ENCODE assay signal across 23 mouse cellular contexts in genomic region chr15:26100199-26100598, GRCm38 (mm10).
A peak's percentile ranks its signal among the peaks of the same experiment; 100 is the strongest.
DNase-seq lines count a peak whose midpoint lies in the region; ATAC-seq and TF ChIP-seq lines count a peak whose summit lies in the region.
"Had no signal": no experiment of that assay in that cellular context is flagged by ENCODE, and none has a peak within 500 bp of the region (broad histone marks: within the 10 kb centered on the region; RNA-seq: fewer than 3 reads in every experiment).

No protein-coding gene starts in this region.

- ATAC-seq in megakaryocyte, adult 5-6 weeks (ENCODE audit: poor library complexity, severe bottlenecking) = peak; percentile 52
- no peak for ATAC-seq in intestine, embryonic 15.5 days
- ATAC-seq: activated CD4-positive, CD25-positive, alpha-beta regulatory T cell, adult 4 months; CD4-positive, CD25-positive, alpha-beta regulatory T cell, adult 4 months; forebrain, embryonic 13.5 days; forebrain, embryonic 16.5 days had no signal

- H3K4me3 ChIP-seq in CH12.LX (replicated peaks in 1 of 3; ENCODE audit: low read depth in 2 of 3, low read length in 2 of 3, poor library complexity in 1 of 3) (no peak overlapping the region), MEL (ENCODE audit: control insufficient read depth in 1 of 2, insufficient read depth in 1 of 2, low read depth in 2 of 2, low read length in 2 of 2) (peak overlapping the region; percentile 24 to 31; a peak in 3 of 4 replicates)
- no peak overlapping the region for H3K4me3 ChIP-seq in intestine, embryonic 15.5 days (replicated peaks)
- H3K4me3 ChIP-seq: embryonic facial prominence, embryonic 10.5 days; embryonic facial prominence, embryonic 12.5 days; forebrain, embryonic 13.5 days had no signal

- H3K9ac ChIP-seq in CH12.LX (ENCODE audit: insufficient read depth, low read depth) (no peak overlapping the region), MEL (ENCODE audit: control insufficient read depth, low read depth, low read length, poor library complexity, severe bottlenecking) (no peak overlapping the region)
- no peak overlapping the region for H3K9ac ChIP-seq in intestine, embryonic 15.5 days
- H3K9ac ChIP-seq: embryonic facial prominence, embryonic 12.5 days; forebrain, embryonic 13.5 days had no signal

- no peaks in the 10 kb centered on the region for H3K9me3 ChIP-seq in CH12.LX (replicated peaks; ENCODE audit: low read length)
- no peaks in the 10 kb centered on the region for H3K9me3 ChIP-seq in MEL (replicated peaks; ENCODE audit: insufficient read depth, low read length)
- no peaks in the 10 kb centered on the region for H3K9me3 ChIP-seq in intestine, embryonic 15.5 days
- H3K9me3 ChIP-seq: embryonic facial prominence, embryonic 10.5 days; embryonic facial prominence, embryonic 12.5 days; forebrain, embryonic 13.5 days; G1E had no signal

- H3K27ac ChIP-seq in CH12.LX (ENCODE audit: insufficient read depth, low read depth) (no peak overlapping the region), MEL (ENCODE audit: control insufficient read depth, low read depth, low read length) (no peak overlapping the region)
- H3K27ac ChIP-seq in intestine, embryonic 15.5 days = no peak overlapping the region
- H3K27ac ChIP-seq: embryonic facial prominence, embryonic 10.5 days; embryonic facial prominence, embryonic 12.5 days; forebrain, embryonic 13.5 days had no signal

- dilution Hi-C loops in CH12.LX (cut with MboI; ENCODE audit: extremely low pct_ligation_motif_present, extremely low pct_unique_long_range_greater_than_20kb, low sequenced_read_pairs) = no loop called here

- no peak for TF ChIP-seq CTCF in CH12.LX (conservative IDR thresholded peaks at IDR 0.05 in 1 of 2, IDR thresholded peaks at IDR 0.05 in 1 of 2; ENCODE audit: low read depth in 2 of 2, low read length in 2 of 2)
- TF ChIP-seq CTCF in MEL (IDR thresholded peaks at IDR 0.05 in 2 of 3, conservative IDR thresholded peaks at IDR 0.05 in 1 of 3; ENCODE audit: control insufficient read depth in 1 of 3, insufficient read depth in 1 of 3, low read depth in 2 of 3, low read length in 3 of 3, poor library complexity in 1 of 3, severe bottlenecking in 1 of 3) = no peak

- no peak for TF ChIP-seq EP300 in CH12.LX (IDR thresholded peaks at IDR 0.05; ENCODE audit: low read length)
- TF ChIP-seq EP300 in MEL (IDR thresholded peaks at IDR 0.05; ENCODE audit: low read depth in 1 of 2, low read length in 2 of 2) = peak; percentile 72 to 77

- peaks cover 3 to 7% of the 10 kb centered on the region in 2 experiments; a peak in 3 of 4 replicates for H3K4me1 ChIP-seq in CH12.LX (ENCODE audit: control insufficient read depth in 1 of 2, insufficient read depth in 2 of 2)
- peaks cover 5 to 7% of the 10 kb centered on the region in 2 experiments for H3K4me1 ChIP-seq in MEL (ENCODE audit: control insufficient read depth in 1 of 2, insufficient read depth in 2 of 2, low read length in 2 of 2)
- no peaks in the 10 kb centered on the region for H3K4me1 ChIP-seq in intestine, embryonic 15.5 days (replicated peaks)
- H3K4me1 ChIP-seq: embryonic facial prominence, embryonic 10.5 days; embryonic facial prominence, embryonic 12.5 days; forebrain, embryonic 13.5 days had no signal

- H3K4me2 ChIP-seq in CH12.LX (ENCODE audit: insufficient read depth, low read depth, poor library complexity, severe bottlenecking) = no peak overlapping the region
- no peak overlapping the region for H3K4me2 ChIP-seq in intestine, embryonic 15.5 days (replicated peaks)
- H3K4me2 ChIP-seq: embryonic facial prominence, embryonic 12.5 days; forebrain, embryonic 13.5 days had no signal

- 68% methylated on average over 4 of the region's 4 CpGs for WGBS in intestine, embryonic 15.5 days

- DNase-seq in 3T3-L1 (ENCODE audit: low read depth, low spot score) (peak; percentile 3), CH12.LX (ENCODE audit: extremely low read depth) (peak; percentile 24), MEL (ENCODE audit: low read depth, low spot score) (peak; percentile 55)
- DNase-seq in adrenal gland, postnatal 36 days = no peak
- DNase-seq in thymus, postnatal 14 days = no peak
- DNase-seq in kidney, adult 11 months = no peak
- DNase-seq: adrenal gland, adult 8-10 months; adrenal gland, postnatal 14 days; B cell, adult 2 months; cerebellum, adult 11 months; cerebellum, adult 2 months; cerebellum, adult 9-10 months; cerebellum, postnatal 10 days; cerebellum, postnatal 25 days had no signal

- no peaks in the 10 kb centered on the region for H3K79me2 ChIP-seq in CH12.LX (replicated peaks; ENCODE audit: control insufficient read depth, extremely low read depth, insufficient read depth, poor library complexity, severe bottlenecking)
- H3K79me2 ChIP-seq in MEL (ENCODE audit: control insufficient read depth, insufficient read depth, low read length, poor library complexity) = no peaks in the 10 kb centered on the region

- H3K36me3 ChIP-seq in CH12.LX (replicated peaks in 1 of 2; ENCODE audit: control insufficient read depth in 1 of 2, insufficient read depth in 1 of 2, low read length in 1 of 2) (no peaks in the 10 kb centered on the region), MEL (ENCODE audit: control insufficient read depth in 1 of 2, insufficient read depth in 2 of 2, low read length in 2 of 2) (peaks cover 0 to 8% of the 10 kb centered on the region in 2 experiments; a peak in 2 of 4 replicates)
- no peaks in the 10 kb centered on the region for H3K36me3 ChIP-seq in intestine, embryonic 15.5 days
- H3K36me3 ChIP-seq: embryonic facial prominence, embryonic 10.5 days; embryonic facial prominence, embryonic 12.5 days; G1E had no signal

- no peak for TF ChIP-seq POLR2A in CH12.LX (IDR thresholded peaks at IDR 0.05; ENCODE audit: low read depth, low read length)
- TF ChIP-seq POLR2A in MEL (IDR thresholded peaks at IDR 0.05; ENCODE audit: control insufficient read depth in 1 of 2, insufficient read depth in 1 of 2, low read depth in 1 of 2, low read length in 2 of 2, poor library complexity in 1 of 2) = no peak

- H3K27me3 ChIP-seq in CH12.LX (replicated peaks) = no peaks in the 10 kb centered on the region
- no peaks in the 10 kb centered on the region for H3K27me3 ChIP-seq in MEL (ENCODE audit: control insufficient read depth in 1 of 2, insufficient read depth in 2 of 2, low read length in 2 of 2)
- no peaks in the 10 kb centered on the region for H3K27me3 ChIP-seq in intestine, embryonic 15.5 days (replicated peaks)
- H3K27me3 ChIP-seq: embryonic facial prominence, embryonic 12.5 days; forebrain, embryonic 13.5 days had no signal

- TF ChIP-seq RAD21 in CH12.LX (IDR thresholded peaks at IDR 0.05; ENCODE audit: low read depth, low read length) = no peak
- TF ChIP-seq RAD21 in MEL (IDR thresholded peaks at IDR 0.05; ENCODE audit: low read depth, low read length) = no peak

- in situ Hi-C loops in CH12.LX (cut with MboI; ENCODE audit: low pct_ligation_motif_present, low pct_unique_long_range_greater_than_20kb, low sequenced_read_pairs) = no loop called here

TF ChIP-seq in CH12.LX, 34 proteins besides CTCF, POLR2A, EP300 and RAD21:
- TF ChIP-seq USF2 (conservative IDR thresholded peaks at IDR 0.05; ENCODE audit: low read depth, low read length) (no peak), IRF4 (IDR thresholded peaks at IDR 0.05; ENCODE audit: low read depth, low read length) (no peak), NELFE (IDR thresholded peaks at IDR 0.05; ENCODE audit: low read depth, low read length) (no peak), USF1 (IDR thresholded peaks at IDR 0.05; ENCODE audit: low read depth, low read length) (no peak), MAFK (IDR thresholded peaks at IDR 0.05; ENCODE audit: insufficient replicate concordance, low read length) (no peak), ZKSCAN1 (IDR thresholded peaks at IDR 0.05; ENCODE audit: borderline replicate concordance, low read depth, low read length) (no peak), TCF12 (IDR thresholded peaks at IDR 0.05; ENCODE audit: low read depth, low read length) (no peak), RCOR1 (conservative IDR thresholded peaks at IDR 0.05; ENCODE audit: low read depth, low read length) (no peak), JUND (conservative IDR thresholded peaks at IDR 0.05; ENCODE audit: low read depth, low read length) (no peak), BHLHE40 (IDR thresholded peaks at IDR 0.05; ENCODE audit: low read depth, low read length) (no peak), ETS1 (conservative IDR thresholded peaks at IDR 0.05; ENCODE audit: low read depth, low read length) (no peak), MYC (IDR thresholded peaks at IDR 0.05; ENCODE audit: low read depth, low read length) (no peak), SMC3 (IDR thresholded peaks at IDR 0.05; ENCODE audit: low read depth, low read length) (no peak), CHD1 (IDR thresholded peaks at IDR 0.05; ENCODE audit: low read depth, low read length) (no peak)

TF ChIP-seq in MEL, 35 proteins besides CTCF, POLR2A, EP300 and RAD21 (continues in another document):
- TF ChIP-seq MYB (IDR thresholded peaks at IDR 0.05; ENCODE audit: low read depth, low read length) (no peak), TAL1 (IDR thresholded peaks at IDR 0.05; ENCODE audit: low read length) (no peak), ELF1 (IDR thresholded peaks at IDR 0.05; ENCODE audit: low read depth, low read length) (no peak), SMC3 (IDR thresholded peaks at IDR 0.05; ENCODE audit: low read depth, low read length) (no peak), KAT2A (conservative IDR thresholded peaks at IDR 0.05; ENCODE audit: low read depth, low read length) (no peak), MEF2A (IDR thresholded peaks at IDR 0.05; ENCODE audit: extremely low read depth, insufficient replicate concordance, low read depth, low read length, poor library complexity, severe bottlenecking) (no peak), BHLHE40 (IDR thresholded peaks at IDR 0.05; ENCODE audit: borderline replicate concordance, low read depth, low read length) (peak; percentile 25; the same call in 1 of the 2 replicates), UBTF (IDR thresholded peaks at IDR 0.05; ENCODE audit: borderline replicate concordance, insufficient read depth, low read depth, low read length) (no peak), POLR2AphosphoS5 (IDR thresholded peaks at IDR 0.05; ENCODE audit: borderline replicate concordance, low read depth, low read length) (no peak), HCFC1 (IDR thresholded peaks at IDR 0.05; ENCODE audit: low read depth, low read length) (0 out of 2 replicates have a peak, but pooled peaks have one; percentile 11), ZNF384 (IDR thresholded peaks at IDR 0.05; ENCODE audit: low read depth, low read length) (peak; percentile 90), NRF1 (IDR thresholded peaks at IDR 0.05; ENCODE audit: insufficient read depth, low read depth, low read length, poor library complexity, severe bottlenecking) (no peak), GABPA (IDR thresholded peaks at IDR 0.05; ENCODE audit: low read depth, low read length) (0 out of 2 replicates have a peak, but pooled peaks have one; percentile 27), POLR2AphosphoS2 (IDR thresholded peaks at IDR 0.05; ENCODE audit: low read length) (no peak), MAX (IDR thresholded peaks at IDR 0.05; ENCODE audit: low read length) (no peak; the same call in 1 of the 2 replicates), TCF12 (IDR thresholded peaks at IDR 0.05; ENCODE audit: low read depth, low read length) (peak; percentile 61; the same call in 1 of the 2 replicates), SIN3A (IDR thresholded peaks at IDR 0.05; ENCODE audit: low read length) (peak; percentile 49; the same call in 1 of the 2 replicates)

Comparison
In these comparisons a context has a peak if more than half of its experiments do, and no peak if none do; other contexts are left out.
1. DNase-seq: peak in 3T3-L1 (single experiment), CH12.LX (single experiment) and MEL (single experiment); none in adrenal gland, postnatal 36 days (0 of 2), thymus, postnatal 14 days (single experiment) and kidney, adult 11 months (single experiment).
2. H3K4me3 ChIP-seq: peak in MEL (2 of 2); none in CH12.LX (0 of 3) and intestine, embryonic 15.5 days (single experiment).